Mouse (Mus musculus) urinary bladder, postnatal 10 days (tissue): ENCODE measurements around the gene Ltc4s.

Experiments used
- DNase-seq: peaks from one replicate; pipeline ENCODE4 v3.0.0; 2022; ENCODE audit warnings: low spot score

Ltc4s gene

GRCm38 (mm10) chr11:50238324-50238723 lies at the start of gene Ltc4s:
Gene Ltc4s, minus strand, starts transcription at chr11:50238616.
- DNase-seq: no peak

- DNase-seq: no peak
Measured at GRCm38 (mm10) chr11:50286428-50286827, 48.0 kb upstream of the Ltc4s start.

GRCm38 (mm10) chr11:50285696-50286095 lies 47.3 kb upstream of the Ltc4s start:
- DNase-seq: no peak

GRCm38 (mm10) chr11:50285263-50285662 lies 46.8 kb upstream of the Ltc4s start:
- DNase-seq: no peak

GRCm38 (mm10) chr11:50280053-50280452 lies 41.6 kb upstream of the Ltc4s start:
- DNase-seq: no peak

GRCm38 (mm10) chr11:50279005-50279404 lies 40.6 kb upstream of the Ltc4s start:
- DNase-seq: no peak

GRCm38 (mm10) chr11:50277706-50278105 lies 39.3 kb upstream of the Ltc4s start:
- no peak for DNase-seq

GRCm38 (mm10) chr11:50277025-50277424 lies 38.6 kb upstream of the Ltc4s start:
- no peak for DNase-seq

GRCm38 (mm10) chr11:50275568-50276151 lies 37.2 kb upstream of the Ltc4s start:
- no peak for DNase-seq

GRCm38 (mm10) chr11:50275077-50275476 lies 36.7 kb upstream of the Ltc4s start:
- no peak for DNase-seq

GRCm38 (mm10) chr11:50272819-50273218 lies 34.4 kb upstream of the Ltc4s start:
- DNase-seq: no peak

GRCm38 (mm10) chr11:50269885-50270284 lies 31.5 kb upstream of the Ltc4s start:
- DNase-seq: no peak

GRCm38 (mm10) chr11:50269163-50269562 lies 30.7 kb upstream of the Ltc4s start:
- DNase-seq: no peak

GRCm38 (mm10) chr11:50266997-50267396 lies 28.6 kb upstream of the Ltc4s start:
- no peak for DNase-seq

GRCm38 (mm10) chr11:50265931-50266330 lies 27.5 kb upstream of the Ltc4s start:
- DNase-seq: no peak

- DNase-seq: no peak
Measured at GRCm38 (mm10) chr11:50263198-50263597, 24.8 kb upstream of the Ltc4s start.

GRCm38 (mm10) chr11:50262020-50262419 lies 23.6 kb upstream of the Ltc4s start:
- no peak for DNase-seq

GRCm38 (mm10) chr11:50258310-50258709 lies 19.9 kb upstream of the Ltc4s start:
- no peak for DNase-seq

GRCm38 (mm10) chr11:50256615-50257014 lies 18.2 kb upstream of the Ltc4s start:
- no peak for DNase-seq

GRCm38 (mm10) chr11:50254010-50254580 lies 15.7 kb upstream of the Ltc4s start:
- DNase-seq: no peak

GRCm38 (mm10) chr11:50253393-50253792 lies 15.0 kb upstream of the Ltc4s start:
- no peak for DNase-seq

GRCm38 (mm10) chr11:50252684-50253265 lies 14.4 kb upstream of the Ltc4s start:
- no peak for DNase-seq

- no peak for DNase-seq
Measured at GRCm38 (mm10) chr11:50252166-50252565, 13.8 kb upstream of the Ltc4s start.
